18 mouse cellular contexts compared by ENCODE assay signal in genomic region chr3:100999732-101000131, GRCm38 (mm10). TPM values are rescaled to one million over a fixed set of nuclear protein-coding genes. Genes with fewer than 3 reads are reported as not detected.
"Had no signal": no experiment of that assay in that cellular context is flagged by ENCODE, and none has a peak within 500 bp of the region (broad histone marks: within the 10 kb centered on the region; RNA-seq: fewer than 3 reads in every experiment).

No protein-coding gene starts in this region.

- H3K27ac ChIP-seq: heart, embryonic 10.5 days; heart, embryonic 13.5 days; heart, embryonic 15.5 days; hindbrain, embryonic 10.5 days; hindbrain, embryonic 12.5 days; hindbrain, embryonic 13.5 days; hindbrain, embryonic 14.5 days; hindbrain, embryonic 15.5 days; hindbrain, postnatal 0 days; intestine, embryonic 15.5 days; kidney, embryonic 15.5 days; kidney, postnatal 0 days; layer of hippocampus, adult 2 months; left cerebral cortex, adult 2 months had no signal

- H3K4me2 ChIP-seq: heart, embryonic 11.5 days; heart, embryonic 12.5 days; heart, embryonic 13.5 days; heart, embryonic 15.5 days; hindbrain, embryonic 12.5 days; hindbrain, embryonic 13.5 days; hindbrain, embryonic 14.5 days; hindbrain, embryonic 15.5 days; intestine, embryonic 15.5 days; kidney, embryonic 15.5 days had no signal

- H3K4me3 ChIP-seq: heart, embryonic 10.5 days; heart, embryonic 12.5 days; heart, embryonic 13.5 days; heart, embryonic 15.5 days; hindbrain, embryonic 10.5 days; hindbrain, embryonic 12.5 days; hindbrain, embryonic 13.5 days; hindbrain, embryonic 15.5 days; intestine, embryonic 15.5 days; kidney, embryonic 15.5 days; layer of hippocampus, adult 2 months; left cerebral cortex, adult 2 months had no signal

- H3K4me1 ChIP-seq: intestine, embryonic 15.5 days had no signal

- ATAC-seq: intestine, postnatal 0 days had no signal

- H3K36me3 ChIP-seq: heart, embryonic 15.5 days; hindbrain, embryonic 10.5 days; hindbrain, embryonic 12.5 days; hindbrain, embryonic 13.5 days; hindbrain, embryonic 15.5 days; intestine, embryonic 15.5 days; kidney, embryonic 15.5 days had no signal

- H3K9me3 ChIP-seq: heart, embryonic 10.5 days; heart, embryonic 12.5 days; heart, embryonic 13.5 days; heart, embryonic 15.5 days; hindbrain, embryonic 10.5 days; hindbrain, embryonic 12.5 days; hindbrain, embryonic 13.5 days; hindbrain, embryonic 15.5 days; intestine, embryonic 15.5 days; kidney, embryonic 15.5 days had no signal

- H3K27me3 ChIP-seq: heart, embryonic 12.5 days; heart, embryonic 13.5 days; heart, embryonic 15.5 days; hindbrain, embryonic 12.5 days; hindbrain, embryonic 13.5 days; hindbrain, embryonic 15.5 days; intestine, embryonic 15.5 days; kidney, embryonic 15.5 days had no signal

- H3K9ac ChIP-seq: heart, embryonic 12.5 days; heart, embryonic 13.5 days; heart, embryonic 15.5 days; hindbrain, embryonic 12.5 days; hindbrain, embryonic 13.5 days; hindbrain, embryonic 14.5 days; hindbrain, embryonic 15.5 days; intestine, embryonic 15.5 days; kidney, embryonic 15.5 days had no signal

RNA-seq across cellular contexts. Expression of gene Cd101, which starts 29.6 kb away (rescaled TPM):
- polyA plus RNA-seq: hindbrain, embryonic 10.5 days; hindbrain, embryonic 12.5 days; hindbrain, embryonic 13.5 days; kidney, embryonic 14.5 days; kidney, postnatal 0 days had no signal
